Mouse (Mus musculus) liver, embryonic 16.5 days (tissue): ENCODE data around the gene P4ha1. TPM values are rescaled to one million over a fixed set of nuclear protein-coding genes. Genes with fewer than 3 reads are reported as not detected.
A peak's percentile ranks its signal among the peaks of the same experiment; 100 is the strongest.
"Not testable (repeated sequence)": the region's sequence is repeated elsewhere in the genome, so short reads cannot be mapped to it uniquely, and the experiment has no call there.

ENCODE experiments used
- ATAC-seq: fragments of 200-750 bp; cut with Nextera tagmentation; 2 replicates; pipeline ENCODE4 v1.8.0; 2017; ENCODE audit warnings: low read depth, mild to moderate bottlenecking, moderate number of reproducible peaks, moderate library complexity
- H3K27ac ChIP-seq: fragments of 300-500 bp; sonication (generic); 2 replicates; pipeline ENCODE4 v1.5.1; 2014; ENCODE audit warnings: mild to moderate bottlenecking, low read length
- H3K27me3 ChIP-seq: fragments of 300-500 bp; sonication (generic); 2 replicates; pipeline ENCODE4 v1.6.1; 2014; ENCODE audit warnings: low read depth, low read length, mixed read lengths; ENCODE audit not compliant: control insufficient read depth, insufficient read depth
- H3K36me3 ChIP-seq: fragments of 300-500 bp; sonication (generic); 2 replicates; pipeline ENCODE4 v1.6.1; 2014; ENCODE audit warnings: mild to moderate bottlenecking; ENCODE audit not compliant: control insufficient read depth, insufficient read depth
- H3K4me1 ChIP-seq: fragments of 300-500 bp; sonication (generic); 2 replicates; pipeline ENCODE4 v1.6.1; 2014; ENCODE audit warnings: low read depth, low read length, mixed read lengths; ENCODE audit not compliant: control insufficient read depth
- H3K4me2 ChIP-seq: fragments of 300-500 bp; sonication (generic); 2 replicates; pipeline ENCODE4 v1.6.1; 2014; ENCODE audit warnings: low read depth, low read length, mixed read lengths
- H3K4me3 ChIP-seq: fragments of 300-500 bp; sonication (generic); 2 replicates; pipeline ENCODE4 v1.5.1; 2014; ENCODE audit warnings: low read depth, mild to moderate bottlenecking, low read length
- H3K9ac ChIP-seq: fragments of 300-500 bp; sonication (generic); 2 replicates; pipeline ENCODE4 v1.6.1; 2014; ENCODE audit warnings: low read depth, low read length
- H3K9me3 ChIP-seq: fragments of 300-500 bp; sonication (generic); replicated peaks from 2 replicates; pipeline ENCODE4 v1.6.1; 2016; ENCODE audit warnings: low read length; ENCODE audit not compliant: control insufficient read depth
- WGBS: fragments of 180-500 bp; shearing (Covaris S2); extraction: QIAGEN DNeasy Blood & Tissue Kit; methylation state at CpG from one replicate; pipeline ENCODE4 v1.1.7; 2014; ENCODE audit not compliant: insufficient replicate concordance; 5-methylcytosine and 5-hydroxymethylcytosine counted together
- polyA plus RNA-seq: library from polyadenylated mRNA; unstranded; fragments of >200 nt; fragmentation: Nextera tagmentation; extraction: Ambion mirVana; gene quantifications from 2 replicates; pipeline ENCODE4 v1.2.1, GENCODE M21; 2015

P4ha1 gene
- polyA plus RNA-seq, 1 experiment from 2014 or later = 14.9 TPM

DNA sequence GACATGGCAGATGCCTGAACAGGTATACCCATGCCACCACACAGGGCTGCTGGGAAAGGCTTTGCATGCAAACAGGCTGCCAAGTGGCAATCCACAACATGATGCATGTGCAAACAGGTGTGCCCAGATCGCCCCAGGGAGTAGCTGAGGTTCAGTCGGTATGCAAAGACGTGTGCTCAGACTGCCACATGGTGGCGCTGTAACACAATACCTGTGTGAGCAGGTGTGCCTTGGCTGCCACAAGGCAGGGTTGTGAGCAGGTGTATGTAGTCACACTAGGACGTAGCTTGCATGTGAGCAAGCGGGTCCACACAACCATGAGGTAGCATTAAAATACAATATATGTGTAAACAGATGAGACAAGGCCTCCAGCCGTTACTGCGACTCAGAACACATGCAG, 34.0 kb upstream of the P4ha1 start:
- H3K4me2 ChIP-seq = no peak overlapping the region
- no peak for ATAC-seq
- no peaks in the 10 kb centered on the region for H3K27me3 ChIP-seq
- H3K9ac ChIP-seq = no peak overlapping the region
- H3K4me3 ChIP-seq = no peak overlapping the region
- no peak overlapping the region for H3K27ac ChIP-seq
- no peaks in the 10 kb centered on the region for H3K36me3 ChIP-seq
- peaks cover 2% of the 10 kb centered on the region; the same call in 1 of the 2 replicates for H3K4me1 ChIP-seq
- no peaks in the 10 kb centered on the region for H3K9me3 ChIP-seq
- WGBS = 55% methylated on average over 8 of the region's 8 CpGs

DNA sequence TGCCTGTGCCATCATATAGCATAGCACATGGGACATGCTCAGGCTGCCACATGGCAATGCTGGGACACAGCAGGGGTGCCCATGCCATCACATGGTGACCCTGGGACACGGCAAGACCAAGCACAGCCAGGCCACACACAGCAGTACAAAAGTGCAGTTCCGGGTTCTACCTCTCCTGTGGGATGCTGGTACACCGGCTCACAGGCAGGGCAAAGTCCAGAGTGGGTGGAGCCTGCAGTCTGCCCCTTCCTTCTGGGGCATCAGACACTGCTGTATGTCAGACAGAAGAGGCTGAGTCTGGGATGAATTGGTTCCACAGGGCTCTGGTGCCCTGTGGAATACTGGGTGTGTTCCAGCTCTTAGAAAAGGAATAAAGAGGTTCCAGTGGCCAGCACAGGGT, 31.6 kb upstream of the P4ha1 start:
- ATAC-seq = no peak
- Histone ChIP-seq H3K4me2 (no peak overlapping the region), H3K9ac (no peak overlapping the region), H3K36me3 (no peaks in the 10 kb centered on the region), H3K4me1 (peaks cover 2% of the 10 kb centered on the region; the same call in 1 of the 2 replicates), H3K27me3 (no peaks in the 10 kb centered on the region), H3K9me3 (no peaks in the 10 kb centered on the region), H3K4me3 (no peak overlapping the region), H3K27ac (no peak overlapping the region)
- WGBS = 36% methylated on average over 3 of the region's 3 CpGs

GRCm38 (mm10) chr10:59292079-59292478, 31.0 kb upstream of the P4ha1 start:
- H3K4me2 ChIP-seq = no peak overlapping the region

GRCm38 (mm10) chr10:59292558-59292957, 30.5 kb upstream of the P4ha1 start:
- H3K27me3 ChIP-seq = no peaks in the 10 kb centered on the region
- no peak overlapping the region for H3K4me2 ChIP-seq
- ATAC-seq = 0 out of 2 replicates have a peak, but pooled peaks have one; percentile 12
- H3K9ac ChIP-seq = no peak overlapping the region
- no peaks in the 10 kb centered on the region for H3K9me3 ChIP-seq
- 20% methylated on average over 4 of the region's 4 CpGs for WGBS
- H3K4me1 ChIP-seq = peaks cover 2% of the 10 kb centered on the region; the same call in 1 of the 2 replicates
- no peaks in the 10 kb centered on the region for H3K36me3 ChIP-seq
- H3K4me3 ChIP-seq = no peak overlapping the region
- H3K27ac ChIP-seq = no peak overlapping the region

More at GRCm38 (mm10) chr10:59292079-59292478, 31.0 kb upstream of the P4ha1 start:
- no peak for ATAC-seq
- 70% methylated on average over 7 of the region's 7 CpGs for WGBS
- Histone ChIP-seq H3K9ac (no peak overlapping the region), H3K36me3 (no peaks in the 10 kb centered on the region), H3K9me3 (no peaks in the 10 kb centered on the region), H3K27me3 (no peaks in the 10 kb centered on the region), H3K27ac (no peak overlapping the region), H3K4me3 (no peak overlapping the region), H3K4me1 (peaks cover 2% of the 10 kb centered on the region; the same call in 1 of the 2 replicates)

GRCm38 (mm10) chr10:59295241-59295811, 27.8 kb upstream of the P4ha1 start:
- ATAC-seq = no peak
- Histone ChIP-seq H3K9me3 (no peaks in the 10 kb centered on the region), H3K27me3 (no peaks in the 10 kb centered on the region), H3K27ac (no peak overlapping the region), H3K4me3 (no peak overlapping the region), H3K4me1 (no peaks in the 10 kb centered on the region), H3K9ac (no peak overlapping the region), H3K4me2 (no peak overlapping the region), H3K36me3 (no peaks in the 10 kb centered on the region)
- WGBS = 46% methylated on average over 8 of the region's 8 CpGs

GRCm38 (mm10) chr10:59296261-59296660, 26.8 kb upstream of the P4ha1 start:
- H3K9me3 ChIP-seq = no peaks in the 10 kb centered on the region
- H3K9ac ChIP-seq = no peak overlapping the region
- no peaks in the 10 kb centered on the region for H3K4me1 ChIP-seq
- no peak overlapping the region for H3K4me2 ChIP-seq
- H3K27ac ChIP-seq = no peak overlapping the region
- no peaks in the 10 kb centered on the region for H3K27me3 ChIP-seq
- peak; percentile 57; the same call in 1 of the 2 replicates for ATAC-seq
- WGBS = 23% methylated on average over 5 of the region's 5 CpGs
- no peak overlapping the region for H3K4me3 ChIP-seq
- H3K36me3 ChIP-seq = no peaks in the 10 kb centered on the region

DNA sequence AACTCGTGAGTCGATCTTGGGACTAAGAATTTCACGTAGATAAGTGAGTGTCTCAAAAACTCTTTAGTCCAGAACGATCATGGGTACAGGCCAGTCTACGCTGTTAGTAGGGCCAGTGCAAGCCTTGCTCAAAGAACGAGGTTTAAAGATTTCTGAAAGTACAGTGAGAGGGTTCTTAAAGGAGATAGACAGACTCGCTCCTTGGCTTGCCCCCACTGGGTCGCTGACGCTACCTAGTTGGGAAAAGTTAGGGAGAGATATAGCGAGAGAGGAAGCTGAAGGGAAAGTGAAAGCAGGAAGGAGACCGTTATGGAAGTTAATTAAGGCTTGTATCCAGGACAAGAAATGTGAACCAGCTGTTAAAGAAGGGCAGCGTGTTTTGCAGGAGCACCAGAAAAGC, 20.4 kb upstream of the P4ha1 start:
- H3K36me3 ChIP-seq, H3K4me1 ChIP-seq, ATAC-seq, H3K4me2 ChIP-seq, H3K27ac ChIP-seq, H3K27me3 ChIP-seq, H3K9me3 ChIP-seq, H3K9ac ChIP-seq, H3K4me3 ChIP-seq: not testable (repeated sequence)
- WGBS = 80% methylated on average over 12 of the region's 12 CpGs

DNA sequence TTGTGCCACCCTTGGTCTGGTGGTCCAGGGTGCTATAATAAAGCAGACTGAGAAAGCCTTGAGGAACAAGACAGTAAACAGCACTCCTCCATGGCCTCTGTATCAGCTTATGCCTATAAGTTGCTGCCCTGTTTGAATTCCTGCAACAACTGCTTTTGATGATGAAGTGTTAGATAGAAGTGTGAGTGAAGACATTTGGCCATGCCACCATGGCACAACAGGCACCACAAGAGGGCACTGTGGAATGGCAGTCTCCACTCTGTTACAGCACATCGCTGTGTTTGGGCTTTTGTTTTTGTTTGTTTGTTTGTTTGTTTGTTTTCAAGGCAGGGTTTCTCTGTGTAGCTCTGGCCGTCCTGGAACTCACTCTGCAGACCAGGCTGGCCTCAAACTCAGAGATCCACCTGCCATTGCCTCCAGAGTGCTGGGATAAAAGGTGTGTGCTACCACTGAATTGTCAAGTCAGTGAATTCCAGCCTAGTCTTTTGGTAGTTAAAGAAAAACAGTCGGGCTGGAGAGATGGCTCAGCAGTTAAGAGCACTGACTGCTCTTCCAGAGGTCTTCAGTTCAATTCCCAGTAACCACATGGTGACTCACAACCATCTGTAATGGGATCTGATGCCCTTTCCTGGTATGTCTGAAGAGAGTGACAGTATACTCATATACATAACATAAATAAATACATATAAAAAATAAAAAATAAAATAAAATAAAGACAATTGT, 13.9 kb upstream of the P4ha1 start:
- H3K4me1 ChIP-seq = no peaks in the 10 kb centered on the region
- H3K4me2 ChIP-seq = no peak overlapping the region
- H3K27me3 ChIP-seq = no peaks in the 10 kb centered on the region
- WGBS = 34% methylated on average over 3 of the region's 3 CpGs
- H3K9me3 ChIP-seq = no peaks in the 10 kb centered on the region
- no peak overlapping the region for H3K27ac ChIP-seq
- ATAC-seq = no peak
- no peaks in the 10 kb centered on the region for H3K36me3 ChIP-seq
- no peak overlapping the region for H3K4me3 ChIP-seq
- no peak overlapping the region for H3K9ac ChIP-seq

DNA sequence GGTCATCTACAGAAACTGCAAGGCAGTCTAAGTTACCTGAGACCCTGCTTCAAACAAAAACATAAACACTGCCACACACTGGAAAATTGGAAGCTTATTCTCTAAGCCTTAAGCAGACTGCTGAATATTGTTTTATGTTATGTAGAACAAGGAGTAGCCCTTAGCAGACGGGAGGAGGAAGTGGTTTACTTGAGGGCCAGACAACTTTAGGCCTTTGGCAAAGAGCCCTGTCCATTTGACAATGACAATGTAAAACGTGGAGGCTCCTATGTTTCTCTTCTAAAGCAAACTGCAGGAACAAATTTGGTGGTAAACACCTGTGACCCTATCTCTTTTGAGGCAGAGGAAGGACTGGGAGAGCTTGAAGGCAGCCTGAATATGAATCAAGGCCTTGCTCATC, 13.0 kb upstream of the P4ha1 start:
- no peak overlapping the region for H3K4me2 ChIP-seq
- H3K9ac ChIP-seq = no peak overlapping the region
- 15% methylated on average over 2 of the region's 2 CpGs for WGBS
- no peak overlapping the region for H3K27ac ChIP-seq
- ATAC-seq = no peak
- no peaks in the 10 kb centered on the region for H3K36me3 ChIP-seq
- H3K4me1 ChIP-seq = no peaks in the 10 kb centered on the region
- H3K4me3 ChIP-seq = no peak overlapping the region
- H3K9me3 ChIP-seq = no peaks in the 10 kb centered on the region
- H3K27me3 ChIP-seq = no peaks in the 10 kb centered on the region
